Comparison of ENCODE assay signal across 9 mouse cellular contexts in the genomic region with DNA sequence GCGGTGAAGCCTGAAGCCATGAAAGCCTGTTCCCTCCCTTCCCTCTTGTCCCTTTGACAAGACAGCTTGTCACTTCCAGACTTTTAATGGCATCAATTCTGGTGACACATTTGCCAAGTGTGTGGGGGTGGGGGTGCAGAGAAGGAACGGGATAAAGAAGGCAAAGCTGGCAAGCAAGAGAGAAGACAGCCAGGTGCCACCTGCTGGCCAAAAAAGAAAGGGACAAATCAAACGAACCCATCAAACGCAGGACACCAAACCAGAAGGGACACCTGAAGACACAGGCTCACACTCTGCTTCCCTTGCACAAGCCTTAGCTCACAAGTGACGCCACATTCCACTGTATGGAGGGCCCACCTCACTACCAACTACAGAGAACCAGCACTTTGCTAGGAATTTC.
DNase-seq lines count a peak whose midpoint lies in the region; ATAC-seq and TF ChIP-seq lines count a peak whose summit lies in the region.
"Had no signal": no experiment of that assay in that cellular context is flagged by ENCODE, and none has a peak within 500 bp of the region (broad histone marks: within the 10 kb centered on the region; RNA-seq: fewer than 3 reads in every experiment).

No protein-coding gene starts in this region.

- H3K9me3 ChIP-seq in kidney, embryonic 15.5 days (replicated peaks): no peaks in the 10 kb centered on the region
- no peaks in the 10 kb centered on the region for H3K9me3 ChIP-seq in ES-Bruce4 (replicated peaks; ENCODE audit: control insufficient read depth, insufficient read depth, low read length, poor library complexity, severe bottlenecking)
- H3K9me3 ChIP-seq in forebrain, embryonic 13.5 days (replicated peaks): no peaks in the 10 kb centered on the region
- H3K9me3 ChIP-seq: embryonic facial prominence, embryonic 13.5 days had no signal

- no peak overlapping the region for H3K9ac ChIP-seq in kidney, embryonic 15.5 days
- no peak overlapping the region for H3K9ac ChIP-seq in ES-Bruce4 (ENCODE audit: low read depth, poor library complexity, severe bottlenecking)
- no peak overlapping the region for H3K9ac ChIP-seq in forebrain, embryonic 13.5 days
- H3K9ac ChIP-seq: embryonic facial prominence, embryonic 13.5 days had no signal

- no peak overlapping the region for H3K27ac ChIP-seq in kidney, embryonic 15.5 days
- no peak overlapping the region for H3K27ac ChIP-seq in ES-Bruce4 (ENCODE audit: insufficient read depth, low read length)
- no peak overlapping the region; the same call in 1 of the 2 replicates for H3K27ac ChIP-seq in forebrain, embryonic 13.5 days
- H3K27ac ChIP-seq: embryonic facial prominence, embryonic 13.5 days had no signal

- peaks cover 10% of the 10 kb centered on the region; the same call in 1 of the 2 replicates for H3K27me3 ChIP-seq in kidney, embryonic 15.5 days
- no peaks in the 10 kb centered on the region for H3K27me3 ChIP-seq in ES-Bruce4 (ENCODE audit: control insufficient read depth, insufficient read depth, low read length, poor library complexity, severe bottlenecking)
- H3K27me3 ChIP-seq in forebrain, embryonic 13.5 days: no peaks in the 10 kb centered on the region
- H3K27me3 ChIP-seq: embryonic facial prominence, embryonic 13.5 days had no signal

- no peak for TF ChIP-seq POLR2A in ES-Bruce4 (IDR thresholded peaks at IDR 0.05; ENCODE audit: insufficient read depth, low read length)

- peaks cover 9% of the 10 kb centered on the region for H3K4me1 ChIP-seq in kidney, embryonic 15.5 days
- H3K4me1 ChIP-seq in ES-Bruce4 (ENCODE audit: control insufficient read depth, insufficient read depth, low read length): no peaks in the 10 kb centered on the region
- peaks cover 35% of the 10 kb centered on the region for H3K4me1 ChIP-seq in forebrain, embryonic 13.5 days

- no peak for ATAC-seq in kidney, embryonic 15.5 days (replicated peaks; ENCODE audit: low FRiP score)
- ATAC-seq in forebrain, embryonic 13.5 days: peak; percentile 70
- peak; percentile 57 for ATAC-seq in megakaryocyte progenitor cell, adult 5-6 weeks (replicated peaks; ENCODE audit: poor library complexity)
- no peak for ATAC-seq in activated CD4-positive, CD25-positive, alpha-beta regulatory T cell, adult 4 months

- no peak for TF ChIP-seq EP300 in ES-Bruce4 (IDR thresholded peaks at IDR 0.05; ENCODE audit: insufficient read depth, low read depth, low read length)

- H3K36me3 ChIP-seq in kidney, embryonic 15.5 days: no peaks in the 10 kb centered on the region
- no peaks in the 10 kb centered on the region for H3K36me3 ChIP-seq in ES-Bruce4 (ENCODE audit: control insufficient read depth, insufficient read depth, low read length, poor library complexity, severe bottlenecking)
- H3K36me3 ChIP-seq in forebrain, embryonic 13.5 days (ENCODE audit: poor library complexity, severe bottlenecking): no peaks in the 10 kb centered on the region
- H3K36me3 ChIP-seq: embryonic facial prominence, embryonic 13.5 days had no signal

- H3K4me2 ChIP-seq in kidney, embryonic 15.5 days: no peak overlapping the region
- H3K4me2 ChIP-seq in forebrain, embryonic 13.5 days: no peak overlapping the region
- H3K4me2 ChIP-seq: embryonic facial prominence, embryonic 13.5 days had no signal

- DNase-seq in kidney, adult 18-20 months: peak; percentile 64
- DNase-seq in c-Kit-positive CD71-positive TER-119-positive erythroid progenitor cells, embryonic 14.5 days (ENCODE audit: low spot score): peak; percentile 11
- peak; percentile 70 for DNase-seq in layer of hippocampus, adult 11-12 months (ENCODE audit: low spot score)

- peak; percentile 55 for TF ChIP-seq CTCF in ES-Bruce4 (IDR thresholded peaks at IDR 0.05; ENCODE audit: low read depth, low read length)

- H3K4me3 ChIP-seq in kidney, embryonic 15.5 days (replicated peaks): no peak overlapping the region
- no peak overlapping the region for H3K4me3 ChIP-seq in ES-Bruce4 (ENCODE audit: low read depth, low read length)
- no peak overlapping the region for H3K4me3 ChIP-seq in forebrain, embryonic 13.5 days
- H3K4me3 ChIP-seq: embryonic facial prominence, embryonic 13.5 days had no signal

- WGBS in kidney, embryonic 15.5 days: 19% methylated on average over 5 of the region's 5 CpGs
- 30% methylated on average over 5 of the region's 5 CpGs for WGBS in forebrain, embryonic 13.5 days

Comparison
In these comparisons a context has a peak if more than half of its experiments do, and no peak if none do; other contexts are left out.
1. DNase-seq: peak in every context shown above with its lines; median percentile 70 in layer of hippocampus, adult 11-12 months; 64 in kidney, adult 18-20 months; 11 in c-Kit-positive CD71-positive TER-119-positive erythroid progenitor cells, embryonic 14.5 days.
2. ATAC-seq: peak in forebrain, embryonic 13.5 days (single experiment) and megakaryocyte progenitor cell, adult 5-6 weeks (single experiment); none in kidney, embryonic 15.5 days (single experiment) and activated CD4-positive, CD25-positive, alpha-beta regulatory T cell, adult 4 months (single experiment).